Mouse (Mus musculus): ENCODE measurements around the gene Chmp4b.

The Chmp4b gene

DNA sequence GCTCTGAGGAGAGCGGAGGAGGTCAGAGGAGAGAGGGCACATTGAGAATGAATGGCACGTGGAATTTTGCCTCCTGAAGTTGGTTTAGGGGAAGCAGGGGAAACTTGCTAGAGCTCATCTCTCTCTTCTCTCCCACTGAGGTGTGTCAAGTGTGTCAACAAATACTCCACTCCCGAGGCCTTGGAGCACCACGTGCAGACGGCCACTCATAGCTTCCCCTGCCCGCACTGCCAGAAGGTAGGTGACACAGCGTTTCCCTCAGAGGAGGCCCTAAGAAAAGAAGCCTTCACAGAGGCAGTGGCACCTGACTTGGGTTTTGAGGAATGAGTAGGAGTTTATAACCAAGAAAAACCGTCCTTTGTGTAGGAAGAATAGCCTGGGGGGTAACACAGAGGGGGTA is 10.3 kb upstream of the Chmp4b start:
- no peak for DNase-seq (ENCODE audit: extremely low spot score)

DNA sequence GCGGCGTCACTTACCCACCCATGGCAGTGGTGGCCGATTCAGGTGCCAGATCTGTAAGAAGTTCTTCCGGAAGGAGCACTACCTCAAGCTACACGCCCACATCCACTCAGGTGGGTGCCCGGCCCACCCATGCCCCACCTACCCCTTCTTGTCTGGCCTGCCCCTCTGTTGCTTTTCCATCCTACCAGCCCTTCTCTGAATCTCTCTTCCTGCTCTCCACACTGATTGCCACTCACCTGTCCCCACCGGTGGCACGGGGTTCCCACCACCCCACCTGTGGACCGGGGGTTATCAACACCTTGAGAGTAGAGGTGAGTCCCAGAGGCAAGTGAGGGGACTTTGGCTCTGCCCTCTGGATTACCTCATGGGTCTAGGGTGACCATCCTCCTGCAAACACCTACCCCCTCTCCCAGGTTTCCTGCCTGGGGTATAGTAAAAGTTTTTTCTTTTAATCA is 9.5 kb upstream of the Chmp4b start:
- no peak for DNase-seq (ENCODE audit: extremely low spot score)

DNA sequence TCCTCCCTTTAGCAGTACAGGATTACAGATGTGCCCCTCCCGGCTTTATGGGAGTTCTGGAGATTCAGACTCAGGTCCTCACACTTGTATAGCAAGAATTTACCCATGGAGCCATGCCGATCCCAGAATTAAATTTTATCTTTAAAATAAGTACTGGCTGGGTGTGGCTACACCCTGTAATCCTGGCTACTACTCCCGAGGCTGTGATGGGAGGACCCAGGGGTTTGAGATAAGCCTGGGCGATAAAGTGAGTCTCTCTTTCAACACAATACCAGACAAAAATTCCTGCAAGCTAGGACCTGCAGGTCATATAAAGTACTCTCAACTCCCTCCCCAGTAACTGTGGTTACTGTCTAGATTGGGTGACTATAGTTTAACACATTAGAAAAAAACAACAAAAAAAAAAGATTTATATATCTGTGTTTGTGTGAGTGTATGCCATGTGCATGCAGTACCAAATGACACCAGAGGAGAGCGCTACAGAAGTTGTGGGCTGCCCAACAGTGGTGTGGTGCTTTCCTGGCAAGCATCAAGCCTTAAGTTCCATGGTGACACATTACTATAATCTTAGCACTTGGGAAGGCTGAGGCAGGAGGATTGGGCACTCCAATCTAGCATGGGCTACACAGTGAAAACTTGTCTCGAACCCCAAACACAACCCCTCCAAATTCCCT is 8.7 kb upstream of the Chmp4b start:
- DNase-seq (ENCODE audit: extremely low spot score): no peak

DNA sequence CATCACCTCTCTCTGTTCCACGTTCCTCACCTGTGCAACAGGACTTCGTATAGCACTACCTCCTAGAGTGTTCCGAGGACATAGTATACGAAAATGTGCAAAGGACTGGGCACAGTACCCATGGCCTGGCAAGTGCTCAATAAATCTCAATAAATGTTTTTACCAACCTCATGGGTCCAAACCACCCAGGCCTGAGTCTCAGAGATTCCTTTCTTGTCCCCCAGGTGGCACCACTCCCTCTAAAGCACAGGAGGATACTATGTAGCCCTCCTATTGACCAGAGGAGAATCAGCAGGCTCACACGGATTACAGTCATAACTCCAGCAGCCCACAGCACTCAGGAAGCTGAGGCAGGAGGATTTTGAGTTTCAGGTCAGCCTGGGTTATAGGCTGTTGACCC is 4.9 kb upstream of the Chmp4b start:
- no peak for DNase-seq (ENCODE audit: extremely low spot score)

DNA sequence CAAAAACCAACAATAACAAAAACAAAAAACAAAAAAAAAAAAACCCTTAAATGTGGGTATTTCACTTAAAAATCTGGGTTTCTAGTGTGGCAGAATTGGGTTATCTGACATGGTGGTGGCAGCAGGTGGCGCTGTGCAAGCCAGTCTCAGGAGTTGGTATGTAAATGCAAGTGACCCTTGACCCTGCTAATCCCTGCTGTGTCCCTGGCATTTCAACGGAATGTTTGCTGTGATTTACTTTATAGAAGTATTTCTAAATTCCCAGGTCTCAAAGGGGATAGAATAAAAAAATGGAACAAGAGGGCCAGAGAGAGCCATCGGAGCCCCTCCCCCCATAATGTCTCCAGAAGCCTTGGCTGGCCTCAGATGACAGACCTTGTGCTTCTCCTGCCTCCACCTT is 3.4 kb upstream of the Chmp4b start:
- DNase-seq (ENCODE audit: extremely low spot score): peak; percentile 49

DNA sequence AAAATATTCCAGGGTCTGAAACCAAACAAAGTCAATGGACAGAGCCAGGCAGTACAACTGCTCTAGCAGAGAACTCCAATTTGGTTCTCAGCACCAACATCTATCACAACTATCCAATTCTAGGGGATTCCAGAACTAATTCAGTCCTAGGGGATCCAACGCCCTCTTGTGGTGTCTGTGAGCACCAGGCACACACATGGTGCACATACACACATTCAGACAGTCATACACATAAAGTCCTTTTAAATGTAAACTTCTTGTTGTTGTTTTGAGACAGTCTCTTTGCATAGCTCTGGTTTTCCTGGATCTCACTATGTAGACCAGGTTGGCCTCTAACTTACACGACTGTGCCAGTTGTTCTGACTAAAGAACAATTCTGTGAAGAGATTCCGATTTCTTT is 1.1 kb upstream of the Chmp4b start:
- no peak for DNase-seq (ENCODE audit: extremely low spot score)

DNA sequence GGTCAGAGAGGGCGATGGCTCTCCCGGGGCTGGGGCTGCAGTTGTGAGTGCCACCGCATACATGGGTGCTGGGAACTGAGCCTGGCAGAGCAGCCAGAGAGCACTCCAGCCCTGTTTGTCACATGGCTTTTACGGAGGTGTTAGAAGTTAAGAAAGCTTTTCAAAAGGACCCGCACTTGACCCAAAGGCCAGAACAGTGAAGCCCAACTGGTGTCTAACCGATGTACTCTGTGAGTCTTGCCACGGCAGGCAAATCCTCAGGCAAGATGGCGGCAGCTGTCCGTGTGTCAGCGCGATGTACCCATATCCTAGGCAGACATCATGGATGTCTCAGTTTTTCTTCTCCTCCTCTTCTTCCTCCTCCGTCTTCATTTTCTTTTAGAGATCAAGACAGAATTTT is 3.5 kb downstream of the Chmp4b start:
- DNase-seq (ENCODE audit: extremely low spot score): no peak

DNA sequence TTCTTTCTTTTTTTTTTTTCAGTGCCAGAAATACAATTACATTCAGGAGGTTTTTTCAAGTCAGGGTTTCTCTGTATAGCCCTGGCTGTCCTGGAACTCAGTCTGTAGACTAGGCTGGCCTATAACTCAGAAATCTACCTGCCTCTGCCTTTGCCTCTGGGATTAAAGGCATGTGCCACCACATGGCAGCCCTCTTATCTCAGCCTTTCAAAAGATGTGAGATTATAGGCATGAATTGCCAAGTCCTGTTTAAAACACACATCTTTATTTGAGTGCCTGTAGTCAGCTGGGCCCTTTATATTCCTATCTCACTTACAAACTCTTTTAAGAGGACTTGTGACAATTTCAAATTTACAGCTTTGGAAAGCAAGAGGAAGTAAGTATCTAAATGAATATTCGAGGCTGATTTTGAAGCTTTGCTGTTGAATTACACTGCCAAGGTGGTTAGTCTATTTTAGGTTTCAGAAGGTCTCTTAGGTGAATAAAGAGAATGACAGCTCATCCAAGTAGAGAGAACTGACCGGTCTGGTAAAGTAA is 4.4 kb downstream of the Chmp4b start:
- DNase-seq (ENCODE audit: extremely low spot score): no peak

DNA sequence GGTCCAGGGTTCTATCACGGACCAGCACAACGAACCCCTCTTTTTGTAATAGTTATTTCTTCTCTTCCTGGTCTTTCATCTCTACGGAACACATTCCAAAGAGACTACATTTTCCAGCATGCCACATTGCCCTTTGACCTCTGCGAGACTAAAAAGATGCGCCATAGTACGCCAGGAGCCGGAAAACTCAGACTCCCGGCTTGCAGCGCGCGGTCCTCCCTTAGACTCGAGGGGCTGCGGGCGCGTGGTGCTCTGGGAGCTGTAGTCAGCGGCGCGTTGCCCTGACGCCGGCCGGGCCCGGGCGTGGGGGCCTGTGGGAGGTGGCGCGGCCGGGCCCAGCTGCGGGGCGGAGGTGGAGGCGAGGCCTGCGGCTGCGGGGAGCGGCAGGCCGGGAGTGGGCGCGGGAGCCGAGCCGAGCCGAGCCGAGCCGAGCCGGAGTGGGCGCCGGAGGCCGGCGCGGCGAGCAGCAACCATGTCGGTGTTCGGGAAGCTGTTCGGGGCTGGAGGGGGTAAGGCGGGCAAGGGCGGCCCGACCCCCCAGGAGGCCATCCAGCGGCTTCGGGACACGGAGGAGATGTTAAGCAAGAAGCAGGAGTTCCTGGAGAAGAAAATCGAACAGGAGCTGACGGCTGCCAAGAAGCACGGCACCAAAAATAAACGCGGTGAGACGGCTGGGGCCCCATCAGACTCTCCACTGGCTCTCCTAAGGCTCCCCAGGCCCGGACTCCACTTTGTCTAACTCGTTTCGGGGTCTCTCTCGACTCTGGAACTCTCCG is 5.4 kb downstream of the Chmp4b start:
- peak; percentile 93 for DNase-seq (ENCODE audit: extremely low spot score)

DNA sequence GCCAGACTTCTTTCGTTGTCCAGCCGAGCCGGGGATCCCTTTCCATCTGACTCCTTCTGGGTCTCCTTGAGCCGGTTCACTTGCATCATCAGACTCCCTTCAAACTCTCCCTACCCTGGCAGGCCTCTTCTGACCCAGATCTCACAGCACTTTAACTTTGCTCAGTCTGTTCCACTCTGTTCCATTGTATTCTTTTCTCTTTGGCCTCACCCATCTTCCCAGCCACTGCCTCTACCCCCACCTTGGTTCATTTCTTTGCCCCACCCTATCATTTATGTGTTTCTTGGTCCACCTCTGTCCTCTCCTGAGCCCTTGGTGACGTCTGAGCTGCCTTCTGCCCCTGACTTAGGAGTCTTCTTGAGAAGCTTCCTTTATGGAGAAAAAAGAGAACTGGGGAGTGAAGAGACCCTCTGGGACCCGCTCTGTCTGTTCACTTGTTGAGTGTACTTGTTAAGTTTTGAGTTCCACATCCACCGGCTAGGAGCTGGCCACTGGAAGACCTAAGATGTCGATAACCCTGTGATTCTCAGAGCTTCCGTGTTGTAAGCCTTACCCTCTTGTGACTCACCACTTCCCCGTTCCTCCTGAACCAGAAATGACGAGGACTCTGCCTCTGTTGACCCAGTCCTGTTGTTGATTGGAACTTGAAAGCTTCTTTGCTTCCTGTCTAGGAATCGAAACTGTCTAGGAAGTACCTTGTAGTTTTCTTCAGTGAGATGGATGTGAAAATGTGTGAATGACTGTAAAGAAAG is 6.2 kb downstream of the Chmp4b start:
- no peak for DNase-seq (ENCODE audit: extremely low spot score)

DNA sequence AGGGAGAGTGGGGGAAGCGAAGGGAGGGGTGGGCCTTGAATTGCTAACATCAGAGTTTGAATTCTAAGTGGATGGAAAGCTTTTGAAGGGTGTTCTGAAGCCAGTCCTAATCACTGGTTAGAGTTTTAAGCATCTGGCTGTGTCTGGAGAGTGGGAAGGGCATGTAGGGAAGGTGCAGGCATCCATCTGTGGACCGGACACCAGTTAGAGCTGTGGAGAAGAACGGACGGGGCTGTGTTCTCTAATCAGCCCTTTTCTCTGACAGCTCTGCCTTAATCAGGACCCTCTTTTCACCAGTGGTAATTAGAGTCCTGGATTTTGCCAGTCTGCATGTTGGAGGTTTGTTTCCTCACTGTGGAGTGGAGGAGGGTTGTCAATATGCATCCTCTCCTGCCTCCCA is 7.6 kb downstream of the Chmp4b start:
- no peak for DNase-seq (ENCODE audit: extremely low spot score)

DNA sequence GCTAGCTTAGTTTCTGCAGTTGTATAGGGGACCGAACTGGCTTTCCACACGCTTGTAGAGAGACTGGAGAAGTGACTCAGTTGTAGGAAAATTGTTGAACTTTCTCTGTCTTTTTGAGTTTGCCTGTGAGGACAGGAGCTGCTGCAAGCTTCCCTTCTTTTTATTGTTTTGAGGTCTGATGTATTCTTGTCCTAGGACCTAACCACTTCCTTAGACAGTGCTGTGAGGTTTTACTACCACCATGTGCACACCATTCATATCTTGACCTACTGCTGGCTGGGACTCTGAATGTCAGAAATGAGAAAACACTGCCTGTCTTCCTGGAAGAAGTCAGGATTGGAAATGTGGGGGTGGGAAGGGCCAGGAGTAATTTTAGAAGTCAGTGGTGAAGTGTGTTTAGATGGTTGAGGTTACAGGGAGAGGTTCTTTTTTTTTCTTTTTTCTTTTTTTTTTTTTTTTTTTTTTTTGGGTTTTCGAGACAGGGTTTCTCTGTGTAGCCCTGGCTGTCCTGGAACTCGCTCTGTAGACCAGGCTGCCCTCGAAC is 8.1 kb downstream of the Chmp4b start:
- DNase-seq (ENCODE audit: extremely low spot score): no peak

DNA sequence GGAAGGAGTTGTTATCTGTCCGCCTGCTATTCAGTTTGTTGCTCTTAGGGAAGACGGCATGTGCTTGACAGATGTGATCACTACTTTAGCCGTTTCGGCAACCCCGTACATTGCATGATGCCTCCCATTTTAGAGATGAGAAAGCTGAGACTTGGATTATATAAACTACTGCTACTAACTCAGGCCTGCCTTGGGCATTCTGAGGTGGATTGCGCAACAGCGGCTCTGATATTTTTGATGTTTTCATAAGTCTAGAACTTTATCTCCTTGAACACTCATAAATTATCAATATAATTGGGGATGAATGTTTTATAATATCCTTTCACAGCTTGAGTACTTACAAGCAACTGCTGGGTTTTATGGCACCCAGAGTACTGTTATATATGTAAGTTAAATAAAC is 17.2 kb downstream of the Chmp4b start:
- DNase-seq (ENCODE audit: extremely low spot score): no peak

DNA sequence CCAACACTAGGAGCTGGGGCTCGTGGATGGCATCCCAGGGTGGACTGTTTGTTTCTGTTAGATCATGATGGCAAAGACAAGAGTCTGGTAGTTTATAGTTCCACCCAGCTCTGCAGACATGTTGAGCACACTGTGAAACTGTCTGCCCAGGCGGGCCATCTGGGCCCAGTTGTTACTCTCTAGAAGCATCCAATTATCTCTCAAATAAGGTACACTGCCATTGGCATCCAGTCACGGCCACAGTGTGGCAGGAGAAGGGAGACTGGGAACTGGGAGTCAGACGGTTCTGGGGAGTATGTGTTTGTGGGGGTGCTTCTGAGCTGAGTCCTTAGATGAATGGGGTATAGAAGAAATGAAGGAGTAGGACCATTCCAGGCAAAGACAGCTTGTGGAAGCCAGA is 18.6 kb downstream of the Chmp4b start:
- no peak for DNase-seq (ENCODE audit: extremely low spot score)

DNA sequence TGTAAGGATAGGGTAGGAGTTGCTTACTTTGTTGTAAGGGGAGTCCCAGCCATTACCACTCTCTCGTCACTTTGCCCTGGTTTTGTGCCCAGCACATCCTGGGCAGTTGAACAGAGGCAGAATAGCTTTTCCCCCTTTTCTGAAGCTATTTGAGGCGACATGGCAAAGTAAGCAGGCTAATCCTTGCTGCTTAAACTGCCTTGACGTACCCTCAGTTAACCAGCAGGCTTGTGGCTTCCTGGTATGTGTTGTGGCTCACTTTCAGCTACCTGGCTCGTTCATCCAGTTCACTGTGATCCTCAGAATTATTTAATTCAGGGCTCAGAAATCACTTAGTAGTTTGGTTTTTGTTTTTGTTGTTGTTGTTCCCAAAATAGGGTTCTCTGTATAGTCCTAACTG is 19.2 kb downstream of the Chmp4b start:
- DNase-seq (ENCODE audit: extremely low spot score): no peak

DNA sequence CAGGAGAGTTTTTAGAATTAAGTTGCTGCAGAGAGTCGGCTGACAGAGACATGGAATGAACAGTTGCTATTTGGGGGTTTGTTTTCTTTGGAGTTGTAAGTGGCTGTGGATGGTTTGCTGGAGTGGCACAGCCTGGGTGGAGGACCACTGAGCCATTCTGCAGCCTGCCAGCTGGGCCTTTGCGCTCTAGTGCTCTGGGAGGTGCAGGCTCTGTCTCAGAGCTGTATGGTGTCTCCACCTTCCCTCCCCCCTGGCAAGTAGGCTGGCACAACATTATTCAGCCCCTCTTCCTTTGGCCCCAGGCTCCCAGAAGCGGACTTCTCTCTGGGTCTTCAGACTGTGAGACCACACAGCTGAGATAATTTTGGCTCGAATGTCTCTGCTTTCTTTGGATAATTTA is 22.5 kb downstream of the Chmp4b start:
- no peak for DNase-seq (ENCODE audit: extremely low spot score)

DNA sequence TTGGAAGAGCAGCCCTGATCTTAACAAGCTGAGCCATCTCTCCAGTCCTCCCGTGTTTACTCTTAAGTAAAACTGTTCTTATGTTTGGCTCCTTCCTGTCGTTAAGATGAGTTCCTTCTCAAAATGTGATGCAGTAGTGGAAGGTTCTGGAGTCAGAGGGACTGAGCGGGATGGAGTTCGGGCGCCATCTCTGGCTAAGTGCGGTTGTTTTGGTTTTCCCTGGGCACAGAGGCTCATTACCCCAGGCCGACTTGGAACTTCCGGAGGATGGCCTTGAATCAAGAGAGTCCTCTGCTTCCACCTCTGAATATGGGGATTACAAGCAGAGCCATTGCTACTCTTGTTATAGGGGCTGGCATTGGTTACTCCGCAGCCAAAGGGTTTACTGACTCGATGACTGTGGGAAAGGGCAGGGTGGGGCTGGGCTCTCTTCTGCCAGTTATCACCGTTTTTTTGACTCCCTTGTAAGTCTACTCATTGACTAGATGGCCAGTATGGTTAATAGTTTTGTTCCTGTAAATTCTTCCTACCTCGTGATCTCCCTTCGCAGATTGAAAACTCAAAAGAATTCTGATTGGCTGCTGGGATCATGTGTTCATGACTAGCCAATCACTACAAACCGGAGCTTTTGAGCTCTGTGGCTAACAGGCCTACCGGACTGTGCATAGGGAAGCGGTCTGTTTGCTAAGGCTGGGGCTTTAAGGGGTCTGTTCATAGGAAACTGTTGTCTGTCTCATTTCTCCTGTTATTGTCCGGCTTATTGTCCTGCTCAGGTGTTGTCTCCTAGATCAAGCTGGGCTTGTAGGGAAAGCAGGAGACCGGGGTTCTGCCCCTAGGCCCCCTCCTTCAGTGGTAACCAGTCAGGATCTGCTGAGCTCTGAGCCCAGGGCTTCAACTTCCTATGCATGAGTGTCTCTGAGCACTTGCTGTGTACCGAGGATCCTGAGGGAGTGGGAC is 25.4 kb downstream of the Chmp4b start:
- DNase-seq (ENCODE audit: extremely low spot score): peak; percentile 41

DNA sequence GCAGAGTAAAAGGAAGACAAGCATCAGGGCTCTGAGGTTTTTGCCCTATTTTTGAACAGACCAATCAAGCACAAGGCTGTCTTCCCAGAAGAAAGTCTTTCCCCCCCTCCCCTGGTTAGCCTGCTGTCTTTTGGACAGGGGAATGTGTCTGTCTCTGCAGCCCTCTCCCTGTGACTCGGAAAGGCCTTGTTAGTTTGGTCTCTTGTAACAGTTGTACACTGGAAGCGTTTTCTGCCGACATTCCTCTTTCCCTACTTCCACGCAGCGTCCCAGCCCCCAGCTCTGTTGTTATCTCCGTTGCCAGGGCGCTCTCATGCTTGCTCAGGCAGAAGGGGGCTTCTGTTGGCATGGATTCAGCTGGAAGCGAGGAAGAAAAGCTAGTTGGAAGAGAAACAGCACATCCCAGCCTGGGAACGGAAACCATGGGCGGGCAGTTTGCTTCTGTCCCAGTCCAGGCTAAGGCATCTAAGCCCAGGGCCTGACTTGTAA is 26.2 kb downstream of the Chmp4b start:
- peak; percentile 60 for DNase-seq (ENCODE audit: extremely low spot score)

DNA sequence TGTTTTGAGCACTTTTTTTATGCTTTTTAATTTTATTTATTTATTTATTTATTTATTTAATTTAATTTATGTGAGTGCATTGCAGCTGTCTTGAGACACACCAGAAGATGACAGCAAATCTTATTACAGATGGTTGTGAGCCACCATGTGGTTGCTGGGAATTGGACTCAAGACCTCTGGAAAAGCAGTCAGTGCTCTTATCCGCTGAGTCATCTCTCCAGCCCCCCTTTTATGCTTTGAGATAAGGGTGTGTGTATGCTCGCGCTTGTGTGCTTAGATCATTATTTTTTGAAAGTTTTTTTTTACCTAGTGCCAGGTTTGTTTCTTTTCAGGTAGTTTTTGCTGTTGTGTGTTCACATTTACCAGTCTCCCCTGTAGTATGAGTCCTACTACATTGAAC is 27.5 kb downstream of the Chmp4b start:
- DNase-seq (ENCODE audit: extremely low spot score): no peak

DNA sequence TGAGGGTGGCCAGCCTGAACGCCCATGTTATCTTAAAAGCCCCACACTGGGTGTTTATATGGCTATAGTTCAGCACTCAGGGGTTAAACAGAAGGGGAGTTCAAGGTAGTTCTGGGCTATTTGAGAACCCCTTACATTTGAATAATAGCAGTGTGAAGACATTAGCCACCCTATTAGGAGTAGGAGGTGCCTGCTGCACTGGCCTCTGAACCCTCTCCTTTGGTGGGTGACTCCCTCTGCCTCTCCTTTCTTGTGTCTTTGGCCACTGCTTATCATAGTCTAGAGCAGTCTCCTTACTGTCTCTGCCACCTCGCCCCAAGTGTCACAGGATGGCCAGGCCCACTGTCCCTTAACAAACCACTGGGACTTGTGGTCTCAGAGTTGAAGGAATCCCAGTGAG is 28.8 kb downstream of the Chmp4b start:
- no peak for DNase-seq (ENCODE audit: extremely low spot score)

DNA sequence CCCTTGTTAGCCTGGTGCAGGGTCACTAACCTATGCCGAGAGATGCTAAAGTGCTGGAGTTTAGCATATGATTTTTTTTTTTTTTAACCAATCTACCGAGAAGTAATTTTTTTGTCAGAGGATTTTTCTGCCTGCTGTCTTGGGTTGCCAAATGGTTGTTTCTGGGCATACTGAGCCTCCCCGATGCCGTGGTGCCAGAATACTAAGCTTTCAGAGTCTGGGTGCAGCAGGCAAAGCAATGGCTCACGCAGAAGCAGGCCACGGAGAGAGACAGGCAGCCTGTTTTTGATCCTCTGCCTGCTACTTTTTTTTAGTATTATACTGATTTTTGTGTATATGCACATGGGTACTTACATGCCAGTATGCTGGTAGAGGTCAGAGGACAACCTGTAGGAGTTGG is 29.4 kb downstream of the Chmp4b start:
- DNase-seq (ENCODE audit: extremely low spot score): no peak
